Mouse (Mus musculus) ES-E14 (cell line): ENCODE results near the gene Insr. TPM values are rescaled to one million over a fixed set of nuclear protein-coding genes. Genes with fewer than 3 reads are reported as not detected.
"Not testable (repeated sequence)": the region's sequence is repeated elsewhere in the genome, so short reads cannot be mapped to it uniquely, and the experiment has no call there.

Experiments used
- DNase-seq: peaks from one replicate; pipeline ENCODE4 v3.0.0-alpha.2; 2013; ENCODE audit warnings: low read depth, low spot score
- H3K27ac ChIP-seq: 2 replicates; pipeline ENCODE4 v1.5.1; 2012; ENCODE audit warnings: low read depth, mild to moderate bottlenecking, low read length, moderate library complexity, mixed read lengths; ENCODE audit not compliant: poor library complexity, insufficient read depth, severe bottlenecking
- H3K36me3 ChIP-seq: 2 replicates; pipeline ENCODE4 v1.6.1; 2012; ENCODE audit warnings: mild to moderate bottlenecking, low read length, moderate library complexity, mixed read lengths; ENCODE audit not compliant: control insufficient read depth, poor library complexity, insufficient read depth, severe bottlenecking
- H3K4me1 ChIP-seq, 2 experiments: fragments of 150-350 bp in 1 of 2; sonication (generic) in 1 of 2; 2 replicates each; pipeline ENCODE4 v1.6.1; 2012; ENCODE audit warnings: low read length in 2 of 2, mild to moderate bottlenecking in 1 of 2, mixed read lengths in 1 of 2; ENCODE audit not compliant: control insufficient read depth in 2 of 2, insufficient read depth in 2 of 2, poor library complexity in 1 of 2
- H3K4me3 ChIP-seq, 2 experiments: fragments of 150-350 bp in 1 of 2; sonication (generic) in 1 of 2; 2 replicates each; pipeline ENCODE4 v1.5.1; 2012; ENCODE audit warnings: low read length in 2 of 2, low read depth in 1 of 2, mild to moderate bottlenecking in 1 of 2, mixed read lengths in 1 of 2; ENCODE audit not compliant: insufficient read depth in 1 of 2, poor library complexity in 1 of 2, severe bottlenecking in 1 of 2
- H3K9ac ChIP-seq: 2 replicates; pipeline ENCODE4 v1.6.1; 2012; ENCODE audit warnings: low read depth, mild to moderate bottlenecking, low read length, mixed read lengths; ENCODE audit not compliant: poor library complexity, insufficient read depth, severe bottlenecking
- H3K9me3 ChIP-seq: fragments of 150-350 bp; sonication (generic); 2 replicates; pipeline ENCODE4 v1.6.1; 2012; ENCODE audit warnings: low read depth, mild to moderate bottlenecking, low read length; ENCODE audit not compliant: control insufficient read depth, insufficient read depth
- CHD2 ChIP-seq: IDR thresholded peaks from 2 replicates; pipeline ENCODE4 v1.6.1; 2014; ENCODE audit warnings: mild to moderate bottlenecking, low read depth, low read length, inconsistent platforms
- HCFC1 ChIP-seq: IDR thresholded peaks from 2 replicates; pipeline ENCODE4 v1.6.1; 2012; ENCODE audit warnings: low read length, inconsistent platforms, borderline replicate concordance; ENCODE audit not compliant: insufficient read depth
- MAFK ChIP-seq: IDR thresholded peaks from 2 replicates; pipeline ENCODE4 v1.6.1; 2014; ENCODE audit warnings: mild to moderate bottlenecking, low read depth, low read length, inconsistent platforms; ENCODE audit not compliant: insufficient read depth
- ZC3H11A ChIP-seq: IDR thresholded peaks from 2 replicates; pipeline ENCODE4 v1.6.1; 2012; ENCODE audit warnings: low read depth, mild to moderate bottlenecking, inconsistent platforms, low read length, borderline replicate concordance
- ZNF384 ChIP-seq: IDR thresholded peaks from 2 replicates; pipeline ENCODE4 v1.6.1; 2012; ENCODE audit warnings: low read depth, low read length, inconsistent platforms
- in situ Hi-C, 2 experiments: fragments of 600-800 bp; cut with MboI; formaldehyde crosslinking; loops; one replicate each; pipeline ENCODE4 v1.15.1; 2025; ENCODE audit warnings: low sequenced_read_pairs in 2 of 2, inconsistent platforms in 1 of 2; ENCODE audit not compliant: unreplicated experiment in 2 of 2
- total RNA-seq: library from RNA; depleted of rRNA; stranded (reverse); fragments of 300-350 nt; gene quantifications from 2 replicates; pipeline ENCODE4 v1.2.3, GENCODE M21; 2012; rRNA removed

Gene Insr
- 9.3 and 17.5 TPM in 2 replicates for total RNA-seq

GRCm38 (mm10) chr8:3278934-3279720 lies at the start of gene Insr:
Gene Insr, minus strand, starts transcription at chr8:3279617.
- in situ Hi-C loops: loop anchor here in 1 of 2 experiments (5.0 kb wide), 1 partner anchor 57 kb away; no protein-coding TSS in a partner anchor
- Histone ChIP-seq H3K4me3 (peak within 1 kb of the TSS; percentile 68 to 82), H3K9ac (peak within 1 kb of the TSS; percentile 77), H3K4me1 (peaks cover 0 to 5% of the 10 kb centered on the region in 2 experiments; a peak in 2 of 4 replicates), H3K27ac (no peak within 1 kb of the TSS), H3K9me3 (no peaks in the 10 kb centered on the region), H3K36me3 (peaks cover 3% of the 10 kb centered on the region; the same call in 1 of the 2 replicates)
- no peak for TF ChIP-seq ZC3H11A
- TF ChIP-seq HCFC1: peak; percentile 41; the same call in 1 of the 2 replicates
- peak; percentile 87 for DNase-seq

GRCm38 (mm10) chr8:3327538-3328245 lies 48.3 kb upstream of the Insr start:
- Histone ChIP-seq H3K27ac (no peak overlapping the region), H3K4me1 (no peaks in the 10 kb centered on the region), H3K9ac (no peak overlapping the region), H3K36me3 (no peaks in the 10 kb centered on the region), H3K9me3 (no peaks in the 10 kb centered on the region), H3K4me3 (no peak overlapping the region)
- no peak for DNase-seq
- TF ChIP-seq CHD2: no peak
- no peak for TF ChIP-seq ZC3H11A
- no peak for TF ChIP-seq MAFK
- TF ChIP-seq ZNF384: no peak
- TF ChIP-seq HCFC1: no peak
- in situ Hi-C loops: no loop called here

GRCm38 (mm10) chr8:3327056-3327455 lies 47.6 kb upstream of the Insr start:
- in situ Hi-C loops: no loop called here
- no peaks in the 10 kb centered on the region for H3K36me3 ChIP-seq
- no peak for DNase-seq
- TF ChIP-seq MAFK (no peak), ZC3H11A (no peak), HCFC1 (no peak), ZNF384 (no peak), CHD2 (no peak)
- no peak overlapping the region for H3K9ac ChIP-seq
- no peaks in the 10 kb centered on the region for H3K4me1 ChIP-seq
- no peak overlapping the region for H3K27ac ChIP-seq
- H3K4me3 ChIP-seq: no peak overlapping the region
- H3K9me3 ChIP-seq: no peaks in the 10 kb centered on the region

- Histone ChIP-seq H3K36me3 (no peaks in the 10 kb centered on the region), H3K9me3 (no peaks in the 10 kb centered on the region), H3K4me1 (no peaks in the 10 kb centered on the region), H3K4me3 (no peak overlapping the region), H3K27ac (no peak overlapping the region), H3K9ac (no peak overlapping the region)
- in situ Hi-C loops: no loop called here
- no peak for TF ChIP-seq ZC3H11A
- no peak for TF ChIP-seq CHD2
- TF ChIP-seq ZNF384: no peak
- TF ChIP-seq MAFK: no peak
- no peak for TF ChIP-seq HCFC1
- no peak for DNase-seq
Measured at GRCm38 (mm10) chr8:3324253-3324652, 44.8 kb upstream of the Insr start.

- H3K4me1 ChIP-seq, DNase-seq, H3K27ac ChIP-seq, in situ Hi-C loops, H3K36me3 ChIP-seq, H3K9me3 ChIP-seq, H3K9ac ChIP-seq, H3K4me3 ChIP-seq: not testable (repeated sequence)
Measured at GRCm38 (mm10) chr8:3319267-3319666, 39.9 kb upstream of the Insr start.
